Mouse (Mus musculus) forebrain, embryonic 10.5 days (tissue): ENCODE measurements around the gene Me1. TPM values are rescaled to one million over a fixed set of nuclear protein-coding genes. Genes with fewer than 3 reads are reported as not detected.

ENCODE experiments used
- DNase-seq: peaks from one replicate; pipeline ENCODE4 v3.0.0-alpha.2; 2017; ENCODE audit warnings: low spot score; ENCODE audit errors: extremely low spot score
- H3K27ac ChIP-seq: fragments of 300-500 bp; sonication (generic); 2 replicates; pipeline ENCODE4 v1.5.1; 2016; ENCODE audit warnings: mild to moderate bottlenecking
- H3K27me3 ChIP-seq: fragments of 300-500 bp; sonication (generic); 2 replicates; pipeline ENCODE4 v1.6.1; 2016; ENCODE audit warnings: mild to moderate bottlenecking; ENCODE audit not compliant: poor library complexity, severe bottlenecking
- H3K36me3 ChIP-seq: fragments of 300-500 bp; sonication (generic); replicated peaks from 2 replicates; pipeline ENCODE4 v1.6.1; 2016; ENCODE audit warnings: mild to moderate bottlenecking, moderate library complexity
- H3K4me1 ChIP-seq: fragments of 300-500 bp; sonication (generic); 2 replicates; pipeline ENCODE4 v1.6.1; 2016
- H3K4me3 ChIP-seq: fragments of 300-500 bp; sonication (generic); 2 replicates; pipeline ENCODE4 v1.5.1; 2016; ENCODE audit warnings: mild to moderate bottlenecking, moderate library complexity
- H3K9me3 ChIP-seq: fragments of 300-500 bp; sonication (generic); 2 replicates; pipeline ENCODE4 v1.6.1; 2016; ENCODE audit warnings: mild to moderate bottlenecking, moderate library complexity
- WGBS: fragments of 180-500 bp; shearing (Covaris S2); methylation state at CpG from one replicate; pipeline ENCODE4 v1.1.7; 2016; 5-methylcytosine and 5-hydroxymethylcytosine counted together
- polyA plus RNA-seq: library from polyadenylated mRNA; unstranded; fragments of >200 nt; fragmentation: Nextera tagmentation; extraction: Ambion mirVana; gene quantifications from 2 replicates; pipeline ENCODE4 v1.2.1, GENCODE M21; 2016

The Me1 gene
- polyA plus RNA-seq, 1 experiment from 2014 or later = 8.1 TPM

DNA sequence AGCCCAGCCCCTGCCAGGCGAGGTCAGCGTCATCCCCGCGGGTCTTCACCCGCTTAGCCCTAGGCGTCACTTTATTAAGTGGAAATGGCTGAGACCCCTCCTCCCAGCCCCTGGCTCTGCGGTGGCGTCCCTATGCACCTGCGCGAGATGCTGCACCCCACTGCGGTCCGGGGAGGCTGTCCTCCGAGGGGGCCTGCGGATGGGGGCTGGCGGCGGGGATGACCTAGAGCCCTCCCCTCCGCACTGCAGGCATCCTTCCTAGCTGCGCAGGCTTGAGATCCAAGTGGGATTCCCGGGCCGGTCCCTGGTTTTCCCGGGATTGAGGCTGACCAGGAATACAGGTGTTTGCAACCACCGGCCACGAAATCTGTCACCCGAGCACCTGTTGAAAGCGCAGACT, 123.6 kb downstream of the Me1 start:
- peaks cover 31% of the 10 kb centered on the region for H3K4me1 ChIP-seq
- no peaks in the 10 kb centered on the region for H3K9me3 ChIP-seq
- H3K36me3 ChIP-seq = peaks cover 15% of the 10 kb centered on the region
- DNase-seq = no peak
- peak overlapping the region; percentile 74 for H3K4me3 ChIP-seq
- H3K27ac ChIP-seq = peak overlapping the region; percentile 83
- WGBS = under 1% methylated on average over 25 of the region's 25 CpGs
- H3K27me3 ChIP-seq = no peaks in the 10 kb centered on the region

DNA sequence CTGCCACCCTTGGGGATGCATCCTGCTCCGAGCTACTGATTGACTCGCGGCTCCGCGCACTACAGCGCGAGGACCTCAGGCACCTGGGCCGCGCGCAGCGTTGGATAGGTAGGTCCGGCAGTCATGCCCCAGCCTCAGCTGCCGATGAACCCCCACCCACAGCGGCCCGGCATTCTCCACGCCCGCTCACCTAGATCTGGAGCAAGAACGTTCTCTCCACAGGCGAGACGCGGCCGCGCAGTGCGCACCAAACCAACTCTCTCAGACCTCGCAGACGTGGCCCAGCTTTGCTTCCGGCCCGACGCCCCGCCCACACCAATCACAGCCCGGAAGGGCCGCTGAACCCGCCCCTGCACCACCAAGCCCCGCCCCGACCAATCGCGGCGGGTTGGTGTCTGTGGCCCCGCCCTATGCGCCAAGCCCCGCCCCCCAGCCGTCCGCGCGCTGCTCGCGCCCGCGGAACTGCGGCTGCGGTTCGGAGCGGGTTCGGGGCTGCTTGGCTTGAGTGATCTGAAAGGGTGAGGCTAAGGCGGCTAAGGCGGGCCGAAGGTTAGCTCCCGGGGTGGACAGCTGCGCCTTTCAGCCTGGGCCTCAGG, 124.1 kb downstream of the Me1 start, which contains the start of the genes Pgm3 and Rwdd2a:
Gene Pgm3 (minus strand): TSS at position 303 of the 596 bp plus-strand sequence.
Gene Rwdd2a (plus strand): TSS at position 452 of the 596 bp plus-strand sequence.
- WGBS = under 1% methylated on average over 59 of the region's 59 CpGs
- Histone ChIP-seq H3K27ac (peak within 1 kb of the TSS; percentile 83), H3K4me1 (peaks cover 26% of the 10 kb centered on the region), H3K27me3 (no peaks in the 10 kb centered on the region), H3K4me3 (peak within 1 kb of the TSS; percentile 74), H3K36me3 (peaks cover 20% of the 10 kb centered on the region), H3K9me3 (no peaks in the 10 kb centered on the region)
- peak; percentile 94 for DNase-seq

DNA sequence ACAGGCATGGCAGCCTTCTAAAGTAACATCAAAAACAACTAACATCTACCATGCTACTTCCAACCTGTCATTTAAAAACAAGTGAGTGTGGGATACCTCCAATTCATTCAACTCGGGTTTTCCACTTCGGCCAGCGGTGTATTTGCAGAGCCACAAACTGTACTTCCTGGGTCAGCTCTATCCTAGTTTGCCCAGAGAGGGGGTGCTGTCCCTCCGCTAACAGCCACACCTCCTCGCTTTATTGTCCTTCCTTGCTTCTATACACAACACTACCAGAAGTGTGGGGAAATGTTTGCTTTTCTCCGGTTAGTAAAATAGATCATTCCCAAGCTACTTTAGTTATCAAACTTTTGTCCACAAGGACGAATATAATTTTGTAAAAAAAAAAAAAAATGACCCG, 124.8 kb downstream of the Me1 start:
- H3K36me3 ChIP-seq = peaks cover 25% of the 10 kb centered on the region
- WGBS = 25% methylated on average over 8 of the region's 8 CpGs
- DNase-seq = no peak

DNA sequence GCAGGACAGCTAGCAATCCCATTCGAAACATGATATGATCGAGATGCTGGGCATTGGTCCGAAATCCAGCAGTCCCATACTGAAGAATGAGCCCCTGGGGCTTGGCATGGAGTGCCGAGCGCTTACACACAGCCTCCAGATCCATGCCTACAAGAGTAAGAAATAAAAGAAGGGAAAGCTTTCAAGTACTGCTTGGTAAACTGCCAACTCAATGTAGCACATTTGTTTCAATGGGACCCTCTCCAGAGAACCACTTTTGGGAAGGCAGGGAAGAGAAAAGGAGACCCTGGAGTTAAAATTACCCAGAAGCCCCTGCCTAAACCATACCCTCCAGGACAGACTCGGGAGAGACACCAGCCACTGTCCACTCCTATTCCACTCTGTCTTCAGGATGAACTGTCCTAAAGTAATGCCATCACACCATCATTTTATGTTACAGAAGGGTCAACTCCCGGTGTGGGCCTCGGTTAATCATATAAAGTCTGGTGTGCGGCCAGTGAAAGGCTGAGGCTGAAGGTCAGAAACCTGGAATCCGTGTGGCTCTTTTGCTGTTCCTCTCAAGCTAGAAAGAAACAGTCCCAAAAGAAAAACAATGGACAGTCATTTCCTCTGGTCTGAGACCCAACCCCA, 125.4 kb downstream of the Me1 start:
- Histone ChIP-seq H3K9me3 (no peaks in the 10 kb centered on the region), H3K36me3 (peaks cover 31% of the 10 kb centered on the region), H3K4me1 (peaks cover 22% of the 10 kb centered on the region), H3K4me3 (peak overlapping the region; percentile 74; the same call in 1 of the 2 replicates), H3K27me3 (no peaks in the 10 kb centered on the region), H3K27ac (no peak overlapping the region)
- 89% methylated on average over 10 of the region's 10 CpGs for WGBS
- no peak for DNase-seq

More for the DNA sequence above, 124.8 kb downstream of the Me1 start:
- Histone ChIP-seq H3K27ac (no peak overlapping the region), H3K9me3 (no peaks in the 10 kb centered on the region), H3K4me1 (peaks cover 22% of the 10 kb centered on the region), H3K27me3 (no peaks in the 10 kb centered on the region), H3K4me3 (peak overlapping the region; percentile 74)

DNA sequence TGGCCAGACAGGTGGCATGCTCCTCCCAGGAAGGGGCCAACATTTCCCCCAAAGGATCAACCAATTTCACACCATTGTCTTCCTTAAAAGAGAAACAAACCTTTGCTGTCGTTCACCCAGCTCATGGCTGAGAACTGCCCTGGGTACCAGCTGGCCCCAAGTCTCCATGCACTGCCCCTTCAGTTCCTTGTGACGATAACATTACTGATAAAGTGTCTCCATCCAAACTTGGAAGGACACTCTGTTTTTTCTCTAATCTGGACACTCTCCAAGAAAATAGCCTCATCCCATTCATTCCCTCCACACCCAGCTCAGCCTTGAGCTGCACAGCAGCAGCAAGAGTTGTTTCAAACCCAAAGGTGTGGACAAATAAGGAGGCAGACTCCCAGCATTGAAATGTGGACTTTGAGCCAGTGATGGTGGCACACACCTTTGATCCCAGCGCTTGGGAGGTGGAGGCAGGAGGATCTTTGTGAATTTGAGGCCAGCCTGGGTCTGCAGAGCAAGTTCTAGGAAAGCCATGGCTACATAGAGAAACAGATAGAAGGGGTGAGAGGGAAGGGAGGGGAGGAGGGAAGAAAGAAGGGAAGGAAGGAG, 126.3 kb downstream of the Me1 start:
- no peaks in the 10 kb centered on the region for H3K27me3 ChIP-seq
- DNase-seq = no peak
- 94% methylated on average over 3 of the region's 3 CpGs for WGBS

DNA sequence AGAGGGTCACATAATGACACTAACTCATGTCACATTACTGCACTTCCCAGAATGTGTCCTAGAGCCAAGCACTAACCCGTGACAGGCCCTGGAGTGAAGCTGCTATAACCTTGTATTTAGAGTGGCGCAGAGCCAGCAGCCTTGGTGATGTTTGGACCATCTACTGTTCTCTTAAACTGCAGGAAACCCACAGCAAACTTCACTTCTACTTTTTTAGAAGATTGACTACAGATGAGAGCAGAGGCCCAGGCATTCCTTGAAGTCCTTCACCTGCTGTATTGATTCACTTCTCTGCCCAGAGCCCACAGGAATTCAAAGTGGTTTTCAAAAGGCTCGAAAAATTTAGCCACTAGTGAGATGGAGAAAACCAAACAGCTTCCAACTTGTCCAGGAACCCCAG, 135.2 kb downstream of the Me1 start:
- no peak for DNase-seq
- Histone ChIP-seq H3K4me3 (no peak overlapping the region), H3K27me3 (no peaks in the 10 kb centered on the region), H3K9me3 (no peaks in the 10 kb centered on the region), H3K36me3 (peaks cover 93% of the 10 kb centered on the region), H3K27ac (no peak overlapping the region), H3K4me1 (no peaks in the 10 kb centered on the region)
- WGBS = 92% methylated on average over 3 of the region's 3 CpGs

More for the DNA sequence above, 126.3 kb downstream of the Me1 start:
- Histone ChIP-seq H3K4me3 (no peak overlapping the region), H3K4me1 (peaks cover 22% of the 10 kb centered on the region), H3K9me3 (no peaks in the 10 kb centered on the region), H3K36me3 (peaks cover 41% of the 10 kb centered on the region), H3K27ac (no peak overlapping the region)

DNA sequence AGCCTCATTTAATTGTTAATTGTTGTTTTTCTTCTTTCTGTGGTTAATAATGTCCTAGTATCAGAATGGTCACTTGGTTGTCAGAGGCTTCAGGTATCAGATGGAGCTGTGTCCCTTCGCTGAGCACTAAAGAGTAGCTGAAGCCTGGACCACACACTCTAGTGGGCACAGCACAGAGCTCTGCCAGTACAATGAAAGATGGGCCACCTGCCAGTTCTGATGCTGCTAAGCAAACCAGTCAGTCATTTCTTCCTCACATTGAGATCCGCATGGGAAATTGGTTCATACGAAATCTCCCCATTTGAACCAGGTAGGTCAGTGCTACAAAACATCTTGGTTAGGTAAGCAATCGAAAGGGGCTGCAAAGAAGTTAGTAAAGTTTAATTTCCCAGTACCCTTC, 141.1 kb downstream of the Me1 start:
- Histone ChIP-seq H3K27ac (no peak overlapping the region), H3K9me3 (no peaks in the 10 kb centered on the region), H3K4me3 (no peak overlapping the region), H3K36me3 (peaks cover 81% of the 10 kb centered on the region), H3K4me1 (no peaks in the 10 kb centered on the region), H3K27me3 (no peaks in the 10 kb centered on the region)
- 96% methylated on average over 4 of the region's 4 CpGs for WGBS
- DNase-seq = no peak

DNA sequence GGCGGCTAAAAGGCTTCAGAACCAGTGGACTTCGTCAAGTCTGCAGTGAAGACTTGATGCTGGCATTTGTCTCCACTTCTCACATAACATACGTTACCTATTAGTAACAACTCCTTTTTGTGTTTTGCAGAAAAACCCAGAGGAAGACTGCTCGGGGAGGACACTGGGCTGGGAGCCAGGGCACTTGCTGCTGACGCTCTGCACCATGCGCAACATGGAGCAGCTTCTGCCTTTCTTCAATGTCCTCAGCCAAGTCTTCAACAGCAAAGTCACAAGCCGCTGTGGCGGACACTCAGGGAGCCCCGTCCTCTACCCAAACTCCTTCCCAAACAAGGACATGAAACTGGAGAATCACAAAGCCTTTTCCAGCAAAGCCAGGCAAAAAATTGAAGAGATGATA, 141.9 kb downstream of the Me1 start:
- Histone ChIP-seq H3K4me1 (no peaks in the 10 kb centered on the region), H3K27me3 (no peaks in the 10 kb centered on the region), H3K4me3 (no peak overlapping the region), H3K27ac (no peak overlapping the region), H3K36me3 (peaks cover 81% of the 10 kb centered on the region), H3K9me3 (no peaks in the 10 kb centered on the region)
- WGBS = 89% methylated on average over 9 of the region's 9 CpGs
- DNase-seq = no peak

DNA sequence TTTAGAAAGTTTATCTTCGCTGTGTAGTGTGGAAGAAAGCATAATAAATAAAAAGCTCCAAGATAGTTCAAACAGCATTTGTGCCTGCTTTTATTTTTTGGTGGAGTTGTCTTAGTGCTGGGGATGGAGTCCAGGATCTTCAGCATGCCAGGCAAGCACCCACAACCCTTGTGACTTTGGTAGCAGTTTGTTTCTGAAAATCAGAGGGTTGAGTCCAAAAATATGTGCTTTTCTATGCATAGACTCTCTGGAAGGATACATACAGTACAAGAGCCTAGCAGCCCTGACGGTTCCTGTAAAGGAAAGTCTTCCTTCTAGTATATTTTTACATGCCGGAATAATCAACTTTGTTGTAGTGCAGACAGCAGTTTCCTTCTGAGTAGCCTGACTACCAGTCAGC, 145.0 kb downstream of the Me1 start:
- 88% methylated on average over 3 of the region's 3 CpGs for WGBS
- Histone ChIP-seq H3K4me1 (no peaks in the 10 kb centered on the region), H3K27me3 (no peaks in the 10 kb centered on the region), H3K27ac (no peak overlapping the region), H3K9me3 (no peaks in the 10 kb centered on the region), H3K4me3 (no peak overlapping the region), H3K36me3 (peaks cover 60% of the 10 kb centered on the region)
- no peak for DNase-seq

DNA sequence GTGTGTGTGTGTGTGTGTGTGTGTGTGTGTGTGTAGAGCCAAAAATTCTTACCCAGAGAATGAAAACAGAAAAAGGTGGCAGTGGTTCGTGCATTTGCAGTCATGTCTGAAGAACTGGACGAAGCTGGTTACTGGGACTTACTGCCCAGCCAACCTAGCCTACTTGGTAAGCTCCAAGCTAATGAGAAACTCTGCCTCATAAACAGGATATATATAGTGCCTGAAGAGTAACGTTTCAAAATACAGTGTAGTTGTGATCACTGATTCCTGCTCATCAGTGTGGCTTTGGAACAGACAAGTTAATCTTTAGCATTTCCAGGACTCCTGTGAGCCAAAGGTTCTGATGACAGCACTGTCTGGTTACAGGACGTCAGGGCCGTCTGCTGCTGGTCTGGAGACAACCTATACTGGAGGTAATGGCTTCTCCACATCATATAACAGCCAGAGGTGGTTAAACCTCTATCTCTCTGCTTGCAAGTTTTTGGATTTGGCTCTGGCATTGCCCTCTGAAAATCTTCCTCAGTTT, 146.1 kb downstream of the Me1 start:
- Histone ChIP-seq H3K27me3 (no peaks in the 10 kb centered on the region), H3K4me1 (no peaks in the 10 kb centered on the region), H3K36me3 (peaks cover 51% of the 10 kb centered on the region), H3K27ac (no peak overlapping the region), H3K9me3 (no peaks in the 10 kb centered on the region), H3K4me3 (no peak overlapping the region)
- WGBS = 91% methylated on average over 5 of the region's 5 CpGs
- no peak for DNase-seq

DNA sequence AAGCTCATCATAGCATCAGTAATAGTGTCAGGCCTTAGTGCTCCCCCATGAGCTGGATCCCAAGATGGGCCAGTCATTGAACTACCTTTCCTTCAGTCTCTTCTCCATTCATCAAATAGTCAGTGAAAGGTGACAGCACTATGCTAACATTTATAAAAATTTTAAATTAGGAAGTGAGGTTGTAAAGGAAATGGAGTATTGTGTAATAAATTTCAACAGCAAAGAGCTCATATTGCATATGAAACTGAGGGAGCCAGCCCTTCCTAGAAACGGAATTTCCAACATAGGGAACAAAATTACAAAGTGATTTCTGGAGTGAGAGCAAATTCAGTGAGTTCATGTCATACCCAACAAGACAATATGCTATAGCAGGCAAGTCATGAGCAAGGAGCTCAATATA, 151.2 kb downstream of the Me1 start:
- no peak overlapping the region for H3K4me3 ChIP-seq
- H3K9me3 ChIP-seq = no peaks in the 10 kb centered on the region
- DNase-seq = no peak
- peaks cover 3% of the 10 kb centered on the region; the same call in 1 of the 2 replicates for H3K4me1 ChIP-seq
- H3K27me3 ChIP-seq = no peaks in the 10 kb centered on the region
- 83% methylated on average over 1 of the region's 1 CpGs for WGBS
- peaks cover 57% of the 10 kb centered on the region for H3K36me3 ChIP-seq
- no peak overlapping the region for H3K27ac ChIP-seq

DNA sequence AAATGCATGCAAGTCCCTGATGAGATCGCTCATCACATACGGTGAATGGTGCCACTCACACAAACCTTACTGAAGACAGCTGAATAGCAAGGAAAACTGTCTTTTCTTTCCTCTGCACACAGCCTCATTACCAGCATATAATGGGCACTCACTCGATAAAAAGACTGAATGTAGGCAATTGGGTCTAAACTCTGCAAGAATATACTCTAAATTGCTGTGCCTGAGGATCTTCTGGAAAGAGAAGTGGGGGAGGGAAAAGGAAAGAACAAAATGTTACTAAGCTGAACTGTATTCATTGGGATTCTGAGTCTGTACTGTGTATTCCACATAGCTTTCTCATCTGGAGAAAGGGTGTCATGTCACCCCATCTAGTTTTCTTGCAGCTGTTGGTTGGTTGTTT, 152.3 kb downstream of the Me1 start:
- WGBS = 92% methylated on average over 3 of the region's 3 CpGs
- peaks cover 45% of the 10 kb centered on the region for H3K36me3 ChIP-seq
- no peak overlapping the region for H3K4me3 ChIP-seq
- no peaks in the 10 kb centered on the region for H3K9me3 ChIP-seq
- no peak overlapping the region for H3K27ac ChIP-seq
- H3K4me1 ChIP-seq = peaks cover 3% of the 10 kb centered on the region; the same call in 1 of the 2 replicates
- no peak for DNase-seq
- no peaks in the 10 kb centered on the region for H3K27me3 ChIP-seq

DNA sequence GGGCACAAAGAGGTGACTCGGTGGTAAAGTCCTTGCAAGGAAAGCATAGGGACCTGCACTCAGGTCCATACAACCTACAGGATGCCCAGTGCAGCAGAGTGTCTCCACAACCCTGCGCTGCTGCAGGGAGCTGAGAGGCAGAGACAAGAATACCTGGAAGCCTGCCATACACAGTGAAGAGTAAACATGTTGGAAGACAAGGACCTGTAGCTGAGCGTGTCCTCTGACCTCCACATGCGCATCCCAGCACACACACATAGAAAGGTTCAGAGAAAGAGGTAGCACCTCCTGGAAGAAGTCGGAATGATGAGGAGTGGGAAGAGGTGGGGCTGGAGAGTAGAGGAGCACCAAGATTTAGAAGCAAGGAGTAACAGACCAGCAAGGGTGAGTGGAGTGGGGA, 161.7 kb downstream of the Me1 start:
- Histone ChIP-seq H3K27ac (no peak overlapping the region), H3K4me3 (no peak overlapping the region), H3K27me3 (no peaks in the 10 kb centered on the region), H3K4me1 (no peaks in the 10 kb centered on the region), H3K36me3 (peaks cover 12% of the 10 kb centered on the region), H3K9me3 (no peaks in the 10 kb centered on the region)
- no peak for DNase-seq
- 91% methylated on average over 5 of the region's 5 CpGs for WGBS
